Mouse (Mus musculus): ENCODE data around the gene Endog.

DNA sequence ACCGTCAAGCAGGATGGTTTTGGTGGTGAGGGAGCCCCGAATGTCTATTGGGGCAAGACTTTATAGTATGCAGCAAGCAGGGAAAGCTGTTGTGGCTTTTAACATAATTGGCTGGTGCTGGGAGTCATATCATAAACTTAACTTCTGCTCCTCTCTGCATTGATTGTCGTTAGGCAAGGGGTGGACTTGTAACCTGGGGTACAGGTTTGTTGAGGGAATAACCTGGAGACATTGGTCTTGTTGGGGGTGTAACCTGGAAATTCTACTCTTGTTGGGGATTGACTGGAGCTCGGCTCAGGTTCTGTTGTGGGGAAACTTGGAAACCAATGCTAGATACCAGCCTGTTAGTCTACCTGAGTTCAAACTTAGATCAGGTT, 40.9 kb downstream of the Endog start:
- TF ChIP-seq CTCF (IDR thresholded peaks at IDR 0.05) (no peak), POLR2A (IDR thresholded peaks at IDR 0.05; ENCODE audit: insufficient read depth, low read depth, low read length) (no peak)
